Mouse (Mus musculus): ENCODE results near the gene Prpf3.
"Not testable (repeated sequence)": the region's sequence is repeated elsewhere in the genome, so short reads cannot be mapped to it uniquely, and the experiment has no call there.

Prpf3 gene

GRCm38 (mm10) chr3:95855502-95856089 is at the start of gene Prpf3:
Prpf3 (minus strand) TSS chr3:95855885.
- DNase-seq = peak; percentile 95

GRCm38 (mm10) chr3:95904568-95904967 is 48.9 kb upstream of the Prpf3 start, which contains the start of gene Car14:
Car14 (minus strand) TSS chr3:95904691.
- DNase-seq = peak; percentile 56

GRCm38 (mm10) chr3:95903753-95904502 is 48.2 kb upstream of the Prpf3 start:
- DNase-seq = peak; percentile 85

GRCm38 (mm10) chr3:95902643-95903042 is 47.0 kb upstream of the Prpf3 start:
- no peak for DNase-seq

- DNase-seq = no peak
Observed at GRCm38 (mm10) chr3:95902373-95902625, 46.6 kb upstream of the Prpf3 start.

- peak; percentile 79 for DNase-seq
Observed at GRCm38 (mm10) chr3:95901616-95902372, 46.1 kb upstream of the Prpf3 start.

GRCm38 (mm10) chr3:95899800-95900524 is 44.3 kb upstream of the Prpf3 start:
- DNase-seq = no peak

- not testable (repeated sequence) for DNase-seq
Observed at GRCm38 (mm10) chr3:95895501-95895900, 39.8 kb upstream of the Prpf3 start.

- peak; percentile 87 for DNase-seq
Observed at GRCm38 (mm10) chr3:95894317-95895160, 38.9 kb upstream of the Prpf3 start.

GRCm38 (mm10) chr3:95893606-95894316 is 38.1 kb upstream of the Prpf3 start, which contains the start of gene Aph1a:
Aph1a (plus strand) TSS chr3:95893969.
- DNase-seq = peak; percentile 98

GRCm38 (mm10) chr3:95893126-95893525 is 37.4 kb upstream of the Prpf3 start:
- DNase-seq = no peak

- DNase-seq = no peak
Observed at GRCm38 (mm10) chr3:95892066-95893052, 36.7 kb upstream of the Prpf3 start.

GRCm38 (mm10) chr3:95891211-95892065 is 35.8 kb upstream of the Prpf3 start, which contains the start of gene BC028528:
BC028528 (minus strand) TSS chr3:95892005.
- DNase-seq = no peak

- DNase-seq = no peak
Observed at GRCm38 (mm10) chr3:95889664-95890063, 34.0 kb upstream of the Prpf3 start.

GRCm38 (mm10) chr3:95887596-95887995 is 31.9 kb upstream of the Prpf3 start:
- DNase-seq = peak; percentile 72

- DNase-seq = peak; percentile 64
Observed at GRCm38 (mm10) chr3:95884400-95884799, 28.7 kb upstream of the Prpf3 start.

GRCm38 (mm10) chr3:95882816-95883425 is 27.2 kb upstream of the Prpf3 start:
- peak; percentile 81 for DNase-seq

GRCm38 (mm10) chr3:95881979-95882815 is 26.5 kb upstream of the Prpf3 start, which contains the start of gene Ciart:
Ciart (minus strand) TSS chr3:95882251.
- peak; percentile 99 for DNase-seq

Data from kidney, adult 11 months (tissue).